Mouse (Mus musculus): ENCODE results near the gene Bahcc1. TPM values are rescaled to one million over a fixed set of nuclear protein-coding genes. Genes with fewer than 3 reads are reported as not detected.
A peak's percentile ranks its signal among the peaks of the same experiment; 100 is the strongest.

Gene Bahcc1
- total and polyA plus RNA-seq, 3 experiments: 0.04 TPM; not detected in 2

DNA sequence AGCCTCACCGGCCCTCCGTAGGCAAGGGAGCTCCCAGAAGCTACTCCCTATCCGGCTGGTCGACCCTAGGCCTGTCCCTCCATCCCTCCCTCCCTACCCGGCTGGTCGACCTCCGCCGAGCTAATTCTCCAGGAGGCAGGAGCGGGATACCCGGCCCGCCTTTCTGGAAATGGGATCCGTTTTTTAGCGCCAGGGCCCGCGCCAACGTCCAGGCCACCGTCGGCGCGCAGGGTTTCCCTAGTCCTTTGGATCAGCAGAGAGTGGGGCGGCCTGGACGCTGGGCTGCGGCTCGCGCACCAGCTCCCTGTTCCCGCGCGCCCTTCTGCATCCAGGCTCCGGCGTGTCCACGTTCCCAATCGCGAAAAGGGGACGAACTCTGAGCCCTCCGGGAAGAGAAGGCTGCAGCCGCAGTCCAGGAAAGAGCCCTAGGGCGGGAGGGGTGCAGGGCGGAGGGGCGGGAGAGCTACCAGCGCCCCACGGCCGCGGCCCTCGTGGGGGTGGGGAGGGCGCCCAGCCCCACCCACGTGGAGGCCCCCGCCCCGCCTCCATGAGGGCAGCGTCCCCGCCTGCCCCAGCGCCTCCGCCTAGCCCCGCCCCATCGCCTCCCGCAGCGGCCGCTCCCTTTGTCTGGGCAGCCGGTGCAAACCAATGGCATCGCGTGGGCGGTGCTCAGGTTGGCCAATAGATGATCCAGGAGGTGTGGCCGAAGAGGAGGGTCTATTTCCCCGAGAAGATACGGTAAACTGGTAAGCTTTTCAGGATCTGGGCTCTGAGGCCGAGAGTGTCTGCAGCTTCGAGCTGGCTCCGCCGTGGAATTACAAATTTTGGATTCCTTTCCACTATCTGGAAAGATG, 43.1 kb upstream of the Bahcc1 start:
- H3K36me3 ChIP-seq (replicated peaks in 1 of 2; ENCODE audit: control insufficient read depth in 1 of 2, insufficient read depth in 1 of 2, low read length in 1 of 2): no peaks in the 10 kb centered on the region
- peaks cover 28% of the 10 kb centered on the region for H3K9me3 ChIP-seq (replicated peaks; ENCODE audit: low read length)
- no peaks in the 10 kb centered on the region for H3K4me1 ChIP-seq (ENCODE audit: control insufficient read depth in 1 of 2, insufficient read depth in 2 of 2)
- no peaks in the 10 kb centered on the region for H3K79me2 ChIP-seq (replicated peaks; ENCODE audit: control insufficient read depth, extremely low read depth, insufficient read depth, poor library complexity, severe bottlenecking)
- DNase-seq (ENCODE audit: extremely low read depth): peak; percentile 60
- TF ChIP-seq POLR2AphosphoS2 (IDR thresholded peaks at IDR 0.05; ENCODE audit: low read depth, low read length): no peak
- no peak for TF ChIP-seq E2F4 (IDR thresholded peaks at IDR 0.05; ENCODE audit: insufficient replicate concordance, low read depth, low read length)
- no peak for TF ChIP-seq MAFK (IDR thresholded peaks at IDR 0.05; ENCODE audit: insufficient replicate concordance, low read length)
- no peak for TF ChIP-seq RAD21 (IDR thresholded peaks at IDR 0.05; ENCODE audit: low read depth, low read length)
- TF ChIP-seq KAT2A (IDR thresholded peaks at IDR 0.05; ENCODE audit: insufficient replicate concordance, low read length): no peak
- TF ChIP-seq MYC (IDR thresholded peaks at IDR 0.05; ENCODE audit: low read depth, low read length): no peak
- TF ChIP-seq MAZ (IDR thresholded peaks at IDR 0.05; ENCODE audit: low read depth, low read length): no peak
- TF ChIP-seq ZMIZ1 (IDR thresholded peaks at IDR 0.05; ENCODE audit: low read depth, low read length): no peak
- TF ChIP-seq SIN3A (IDR thresholded peaks at IDR 0.05; ENCODE audit: low read length): no peak
- no peak for TF ChIP-seq JUND (conservative IDR thresholded peaks at IDR 0.05; ENCODE audit: low read depth, low read length)
- no peak for TF ChIP-seq TCF12 (IDR thresholded peaks at IDR 0.05; ENCODE audit: low read depth, low read length)
- TF ChIP-seq EP300 (IDR thresholded peaks at IDR 0.05; ENCODE audit: low read length): no peak
- TF ChIP-seq IRF4 (IDR thresholded peaks at IDR 0.05; ENCODE audit: low read depth, low read length): no peak
- no peak for TF ChIP-seq POLR2A (IDR thresholded peaks at IDR 0.05; ENCODE audit: low read depth, low read length)
- TF ChIP-seq CHD2 (IDR thresholded peaks at IDR 0.05; ENCODE audit: low read length): no peak
- no peak overlapping the region for H3K9ac ChIP-seq (ENCODE audit: insufficient read depth, low read depth)
- in situ Hi-C loops (cut with MboI; ENCODE audit: low pct_ligation_motif_present, low pct_unique_long_range_greater_than_20kb, low sequenced_read_pairs): no loop called here
- H3K4me2 ChIP-seq (ENCODE audit: insufficient read depth, low read depth, poor library complexity, severe bottlenecking): no peak overlapping the region
- dilution Hi-C loops (cut with MboI; ENCODE audit: extremely low pct_ligation_motif_present, extremely low pct_unique_long_range_greater_than_20kb, low sequenced_read_pairs): no loop called here
- no peak overlapping the region for H3K27ac ChIP-seq (ENCODE audit: insufficient read depth, low read depth)
- H3K4me3 ChIP-seq (replicated peaks in 1 of 3; ENCODE audit: low read depth in 2 of 3, low read length in 2 of 3, poor library complexity in 1 of 3): no peak overlapping the region
- H3K27me3 ChIP-seq (replicated peaks): peaks cover 59% of the 10 kb centered on the region

DNA sequence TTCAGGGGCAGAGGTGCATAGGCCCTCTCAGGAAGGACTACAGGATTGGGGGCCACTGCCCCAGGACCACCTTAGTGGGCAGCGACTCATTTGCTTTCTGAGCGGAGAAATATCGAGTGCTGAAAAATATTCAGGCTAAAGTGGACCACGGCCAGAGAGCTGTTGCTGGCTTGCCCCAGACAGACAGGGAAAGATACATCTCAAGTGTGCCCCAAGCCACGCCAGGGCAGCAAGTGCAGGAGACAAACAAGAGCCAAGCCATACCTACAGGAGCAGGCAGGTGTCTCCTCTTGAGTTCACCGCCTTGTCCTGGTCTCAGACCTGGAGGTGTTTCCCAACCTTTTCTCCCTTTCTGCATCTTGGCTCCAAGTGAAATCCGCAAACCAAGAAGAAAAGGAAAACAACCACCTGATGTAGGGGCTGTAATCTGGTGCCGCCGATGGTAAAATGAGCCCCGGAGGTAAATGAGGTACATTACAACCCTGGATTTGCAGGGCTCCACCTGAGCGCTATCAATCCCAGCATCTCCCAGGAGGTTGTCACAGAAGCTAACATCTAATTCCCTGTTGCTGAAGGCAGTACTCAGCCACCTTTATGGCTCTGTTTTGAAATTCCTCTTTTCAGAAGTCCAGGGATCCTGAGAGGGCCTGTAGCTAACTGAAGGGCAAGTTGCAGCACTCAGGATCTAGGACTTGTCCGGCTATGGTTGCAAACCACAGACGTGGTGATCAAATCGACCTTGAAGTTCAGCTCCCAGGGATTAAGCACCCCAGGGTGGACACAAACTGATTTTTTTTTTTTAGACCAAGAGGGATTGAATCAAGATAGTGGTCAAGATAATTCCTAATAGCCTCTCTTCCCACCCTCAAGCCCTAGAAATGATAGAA, 42.0 kb upstream of the Bahcc1 start:
- Histone ChIP-seq H3K9ac (ENCODE audit: insufficient read depth, low read depth) (no peak overlapping the region), H3K36me3 (replicated peaks in 1 of 2; ENCODE audit: control insufficient read depth in 1 of 2, insufficient read depth in 1 of 2, low read length in 1 of 2) (no peaks in the 10 kb centered on the region), H3K27me3 (replicated peaks) (peaks cover 55% of the 10 kb centered on the region), H3K4me3 (replicated peaks in 1 of 3; ENCODE audit: low read depth in 2 of 3, low read length in 2 of 3, poor library complexity in 1 of 3) (no peak overlapping the region), H3K9me3 (replicated peaks; ENCODE audit: low read length) (peaks cover 25% of the 10 kb centered on the region), H3K4me1 (ENCODE audit: control insufficient read depth in 1 of 2, insufficient read depth in 2 of 2) (no peaks in the 10 kb centered on the region), H3K4me2 (ENCODE audit: insufficient read depth, low read depth, poor library complexity, severe bottlenecking) (no peak overlapping the region), H3K27ac (ENCODE audit: insufficient read depth, low read depth) (no peak overlapping the region), H3K79me2 (replicated peaks; ENCODE audit: control insufficient read depth, extremely low read depth, insufficient read depth, poor library complexity, severe bottlenecking) (no peaks in the 10 kb centered on the region)
- dilution Hi-C loops (cut with MboI; ENCODE audit: extremely low pct_ligation_motif_present, extremely low pct_unique_long_range_greater_than_20kb, low sequenced_read_pairs) (no loop called here), in situ Hi-C loops (cut with MboI; ENCODE audit: low pct_ligation_motif_present, low pct_unique_long_range_greater_than_20kb, low sequenced_read_pairs) (no loop called here)
- TF ChIP-seq ELF1 (IDR thresholded peaks at IDR 0.05; ENCODE audit: low read depth, low read length): no peak
- TF ChIP-seq IRF4 (IDR thresholded peaks at IDR 0.05; ENCODE audit: low read depth, low read length): no peak
- TF ChIP-seq CHD2 (IDR thresholded peaks at IDR 0.05; ENCODE audit: low read length): no peak
- TF ChIP-seq USF2 (conservative IDR thresholded peaks at IDR 0.05; ENCODE audit: low read depth, low read length): no peak
- TF ChIP-seq SIN3A (IDR thresholded peaks at IDR 0.05; ENCODE audit: low read length): no peak
- no peak for TF ChIP-seq JUN (IDR thresholded peaks at IDR 0.05; ENCODE audit: insufficient read depth, low read depth, low read length)
- TF ChIP-seq UBTF (IDR thresholded peaks at IDR 0.05; ENCODE audit: low read depth, low read length): no peak
- no peak for TF ChIP-seq ZNF384 (IDR thresholded peaks at IDR 0.05; ENCODE audit: low read depth, low read length)
- TF ChIP-seq MXI1 (IDR thresholded peaks at IDR 0.05; ENCODE audit: low read depth, low read length): no peak
- TF ChIP-seq MAZ (IDR thresholded peaks at IDR 0.05; ENCODE audit: low read depth, low read length): no peak
- no peak for TF ChIP-seq JUND (conservative IDR thresholded peaks at IDR 0.05; ENCODE audit: low read depth, low read length)
- no peak for DNase-seq (ENCODE audit: extremely low read depth)
